Mouse (Mus musculus) MN1 (cell line): Measurements from ENCODE around the gene Tnks2.

Experiments
- DNase-seq: peaks from one replicate; pipeline ENCODE4 v3.0.0-alpha.2; 2016; ENCODE audit warnings: low spot score

Gene Tnks2

DNA sequence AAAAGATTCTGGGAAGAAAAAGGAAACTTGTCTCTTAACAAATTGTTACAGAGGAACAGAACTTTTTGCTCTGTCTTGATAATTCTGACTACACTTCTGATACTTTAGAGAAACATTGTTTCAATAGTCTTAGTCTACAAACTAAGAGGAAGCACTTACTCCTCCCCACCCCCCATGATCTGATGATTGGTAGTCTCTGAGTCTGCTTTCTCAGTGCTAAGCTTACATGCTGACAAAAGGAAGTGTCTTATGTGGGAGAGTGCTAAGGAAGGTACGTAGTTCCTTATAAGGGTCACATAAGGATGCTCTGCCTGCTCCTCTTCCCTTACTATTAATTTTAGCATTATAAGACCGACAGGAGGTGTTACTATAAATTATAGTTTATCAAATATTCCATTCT lies 98.6 kb downstream of the Tnks2 start:
- no peak for DNase-seq

DNA sequence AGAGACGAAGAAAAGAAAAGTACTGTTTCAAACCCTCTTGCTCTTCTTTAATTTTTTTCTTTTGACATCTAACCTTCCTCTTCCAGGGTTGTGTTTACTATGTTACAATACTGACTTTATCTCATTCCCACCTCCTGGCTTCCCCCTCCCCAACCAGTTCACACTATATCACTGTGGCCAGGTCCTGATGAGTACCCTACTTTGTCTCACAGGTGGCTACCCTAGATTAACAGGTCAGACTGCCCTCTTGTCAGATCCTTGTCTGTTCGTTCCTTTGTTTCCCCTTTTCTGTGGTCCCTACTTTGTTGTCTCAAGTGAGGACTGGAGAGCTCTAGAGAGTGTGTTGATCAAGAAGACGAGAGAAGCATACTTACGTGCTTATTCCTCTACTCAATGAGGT lies 102.3 kb downstream of the Tnks2 start:
- no peak for DNase-seq

DNA sequence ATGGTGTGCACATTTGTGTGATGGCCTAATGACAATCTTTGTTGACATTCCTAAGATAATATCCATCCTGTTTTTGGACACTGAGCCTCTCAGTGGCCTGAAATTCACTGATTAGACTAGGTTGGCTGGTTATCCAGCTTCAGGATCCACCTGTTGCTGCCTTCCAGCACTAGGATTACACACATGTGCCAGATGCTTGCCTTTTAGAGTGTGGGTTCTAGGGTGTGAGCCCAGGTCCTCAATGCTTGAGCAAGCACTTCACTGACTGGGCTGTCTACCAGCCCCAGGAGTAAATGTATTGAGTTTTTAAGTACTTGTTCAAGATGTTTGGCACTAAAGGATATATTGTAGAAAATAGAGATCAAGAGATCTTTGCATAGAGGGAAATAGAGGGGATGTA lies 104.0 kb downstream of the Tnks2 start:
- DNase-seq: no peak

DNA sequence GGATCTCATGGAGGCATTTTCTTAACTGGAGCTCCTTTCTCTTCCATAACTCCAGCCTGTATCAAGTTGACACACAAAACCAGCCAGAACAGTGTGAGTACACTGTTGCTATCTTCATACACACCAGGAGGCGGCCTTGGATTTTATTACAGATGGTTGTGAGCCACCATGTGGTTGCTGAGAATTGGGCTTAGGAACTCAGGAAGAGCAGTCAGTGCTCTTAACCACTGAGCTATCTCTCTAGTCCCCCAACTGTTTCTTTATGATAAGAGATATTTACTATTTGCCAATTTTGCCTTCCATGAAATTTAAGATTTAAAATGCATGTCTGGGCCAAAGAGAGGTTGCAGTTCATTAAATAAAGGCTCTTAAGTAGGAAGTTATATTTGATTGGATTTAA lies 106.0 kb downstream of the Tnks2 start:
- DNase-seq: no peak
